Mouse (Mus musculus) liver, adult 2 months (tissue): ENCODE data around the gene Tjp3.

Experiments used
- CTCF ChIP-seq: fragments of 200-500 bp; IDR thresholded peaks from 2 replicates; pipeline ENCODE4 v1.5.1; 2011; ENCODE audit warnings: low read depth, low read length, control low read depth
- POLR2A ChIP-seq: fragments of 200-500 bp; IDR thresholded peaks from 2 replicates; pipeline ENCODE4 v1.6.1; 2011; ENCODE audit warnings: low read length, control low read depth; ENCODE audit not compliant: insufficient read depth; ENCODE audit errors: extremely low read depth

GRCm38 (mm10) chr10:81315587-81315986, 24.2 kb upstream of the Tjp3 start:
- TF ChIP-seq POLR2A, result no peak
- TF ChIP-seq CTCF, result no peak
